Mouse (Mus musculus) lung, adult 2 months (tissue): ENCODE results near the gene Zfp639.
A peak's percentile ranks its signal among the peaks of the same experiment; 100 is the strongest.

ENCODE experiments used
- CTCF ChIP-seq: fragments of 200-500 bp; IDR thresholded peaks from 2 replicates; pipeline ENCODE4 v1.5.1; 2011; ENCODE audit warnings: mild to moderate bottlenecking, low read length, control low read depth; ENCODE audit not compliant: insufficient read depth
- POLR2A ChIP-seq: fragments of 200-500 bp; IDR thresholded peaks from 2 replicates; pipeline ENCODE4 v1.6.1; 2011; ENCODE audit warnings: low read depth, mild to moderate bottlenecking, control low read depth, low read length, borderline replicate concordance; ENCODE audit errors: extremely low read depth

GRCm38 (mm10) chr3:32529303-32529898 is 19.3 kb downstream of the Zfp639 start, which contains the start of gene Mfn1:
- peak; percentile 77; the same call in 1 of the 2 replicates for TF ChIP-seq POLR2A
- TF ChIP-seq CTCF, result no peak
